Mouse (Mus musculus) stomach, postnatal 0 days (tissue): ENCODE measurements at regions not wholly inside any gene's neighbourhood (a gene's known extent, or its start where the extent isn't known, plus 50 kb on each side); places are given as distances from the start of the nearest gene placed in this dataset.
A peak's percentile ranks its signal among the peaks of the same experiment; 100 is the strongest.

Source experiments
- ATAC-seq: fragments of 200-750 bp; cut with Nextera tagmentation; 2 replicates; pipeline ENCODE4 v1.8.0; 2017; ENCODE audit not compliant: low FRiP score, low TSS enrichment
- DNase-seq: peaks from one replicate; pipeline ENCODE4 v3.0.0-alpha.2; 2016; ENCODE audit warnings: low spot score
- H3K27ac ChIP-seq: fragments of 300-500 bp; sonication (generic); replicated peaks from 2 replicates; pipeline ENCODE4 v1.5.1; 2014; ENCODE audit warnings: mild to moderate bottlenecking, control low read depth
- H3K27me3 ChIP-seq: fragments of 300-500 bp; sonication (generic); 2 replicates; pipeline ENCODE4 v1.6.1; 2014; ENCODE audit warnings: low read length; ENCODE audit not compliant: control insufficient read depth, insufficient read depth
- H3K36me3 ChIP-seq: fragments of 300-500 bp; sonication (generic); 2 replicates; pipeline ENCODE4 v1.6.1; 2014; ENCODE audit warnings: low read length, mixed read lengths; ENCODE audit not compliant: control insufficient read depth, insufficient read depth
- H3K4me1 ChIP-seq: fragments of 300-500 bp; sonication (generic); replicated peaks from 2 replicates; pipeline ENCODE4 v1.6.1; 2014; ENCODE audit warnings: antibody characterized with exemption; ENCODE audit not compliant: control insufficient read depth, insufficient read depth
- H3K4me2 ChIP-seq: fragments of 300-500 bp; sonication (generic); replicated peaks from 2 replicates; pipeline ENCODE4 v1.6.1; 2014; ENCODE audit warnings: low read depth, mild to moderate bottlenecking, control low read depth, moderate library complexity
- H3K4me3 ChIP-seq: fragments of 300-500 bp; sonication (generic); 2 replicates; pipeline ENCODE4 v1.5.1; 2014; ENCODE audit warnings: low read depth, low read length, control low read depth
- H3K9ac ChIP-seq: fragments of 300-500 bp; sonication (generic); 2 replicates; pipeline ENCODE4 v1.6.1; 2014; ENCODE audit warnings: mild to moderate bottlenecking, low read length, control low read depth, mixed read lengths
- H3K9me3 ChIP-seq: fragments of 300-500 bp; sonication (generic); 2 replicates; pipeline ENCODE4 v1.6.1; 2016; ENCODE audit warnings: low read length; ENCODE audit not compliant: control insufficient read depth
- CTCF ChIP-seq: IDR thresholded peaks from 2 replicates; pipeline ENCODE4 v1.5.1; 2016; ENCODE audit warnings: antibody characterized with exemption, low read depth, mild to moderate bottlenecking, moderate library complexity
- EP300 ChIP-seq: optimal IDR thresholded peaks from 2 replicates; pipeline ENCODE3; 2016; ENCODE audit warnings: antibody characterized with exemption
- WGBS: fragments of 180-500 bp; shearing (Covaris S2); extraction: QIAGEN DNeasy Blood & Tissue Kit; methylation state at CpG from one replicate; pipeline ENCODE4 v1.1.7; 2014; 5-methylcytosine and 5-hydroxymethylcytosine counted together

DNA sequence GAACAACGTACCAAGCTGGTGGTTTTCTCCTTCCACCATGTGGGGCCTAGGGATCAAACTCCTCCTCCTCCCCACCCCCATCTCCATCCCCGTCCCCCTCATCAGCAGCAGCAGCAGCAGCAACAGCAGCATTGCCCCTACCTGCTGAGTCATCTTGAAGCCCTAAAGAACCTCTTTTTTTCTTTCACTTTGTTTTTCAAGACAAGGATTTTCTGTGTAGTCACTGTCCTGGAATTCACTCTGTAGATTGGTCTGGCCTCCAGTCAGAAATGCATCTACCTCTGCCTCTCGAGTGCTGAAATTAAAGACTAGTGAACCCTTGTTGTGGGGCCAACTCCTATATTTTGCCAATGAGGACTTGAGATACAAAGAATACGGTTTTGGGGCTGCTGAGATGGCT is 85.6 kb upstream of the Tle3 start:
- Histone ChIP-seq H3K9me3 (no peaks in the 10 kb centered on the region), H3K4me3 (no peak overlapping the region), H3K36me3 (no peaks in the 10 kb centered on the region), H3K4me1 (no peaks in the 10 kb centered on the region; the same call in 1 of the 2 replicates), H3K4me2 (no peak overlapping the region), H3K9ac (no peak overlapping the region), H3K27ac (no peak overlapping the region), H3K27me3 (no peaks in the 10 kb centered on the region)
- no peak for DNase-seq
- WGBS, result 86% methylated on average over 4 of the region's 4 CpGs
- no peak for ATAC-seq
- TF ChIP-seq EP300 (no peak), CTCF (no peak)

DNA sequence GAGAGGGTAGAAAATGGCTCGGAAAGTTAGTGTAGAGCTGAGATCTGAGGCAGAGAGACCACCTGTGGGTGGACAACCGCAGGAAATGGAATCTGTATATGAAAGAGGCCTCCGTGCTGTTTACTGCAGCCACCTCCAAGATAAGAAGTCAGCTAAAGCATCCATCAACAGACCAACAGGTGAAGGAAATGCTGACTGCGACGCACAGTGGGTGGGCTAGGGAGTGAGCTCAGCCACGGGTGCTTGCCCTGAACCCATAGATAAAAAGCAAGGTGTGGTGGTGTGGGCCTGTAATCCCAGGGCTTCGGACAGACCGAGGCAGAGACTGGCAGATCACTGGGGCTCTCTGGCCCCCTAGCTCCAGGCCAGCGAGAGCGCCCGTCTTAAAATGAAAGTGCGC is 83.0 kb upstream of the Tle3 start:
- H3K4me1 ChIP-seq, result no peaks in the 10 kb centered on the region; the same call in 1 of the 2 replicates
- WGBS, result 57% methylated on average over 12 of the region's 12 CpGs
- no peak for TF ChIP-seq EP300
- no peak for TF ChIP-seq CTCF
- no peak overlapping the region for H3K27ac ChIP-seq
- no peaks in the 10 kb centered on the region for H3K27me3 ChIP-seq
- no peaks in the 10 kb centered on the region for H3K36me3 ChIP-seq
- H3K4me3 ChIP-seq, result no peak overlapping the region
- no peak for DNase-seq
- no peak for ATAC-seq
- no peak overlapping the region for H3K4me2 ChIP-seq
- no peaks in the 10 kb centered on the region for H3K9me3 ChIP-seq
- no peak overlapping the region for H3K9ac ChIP-seq

DNA sequence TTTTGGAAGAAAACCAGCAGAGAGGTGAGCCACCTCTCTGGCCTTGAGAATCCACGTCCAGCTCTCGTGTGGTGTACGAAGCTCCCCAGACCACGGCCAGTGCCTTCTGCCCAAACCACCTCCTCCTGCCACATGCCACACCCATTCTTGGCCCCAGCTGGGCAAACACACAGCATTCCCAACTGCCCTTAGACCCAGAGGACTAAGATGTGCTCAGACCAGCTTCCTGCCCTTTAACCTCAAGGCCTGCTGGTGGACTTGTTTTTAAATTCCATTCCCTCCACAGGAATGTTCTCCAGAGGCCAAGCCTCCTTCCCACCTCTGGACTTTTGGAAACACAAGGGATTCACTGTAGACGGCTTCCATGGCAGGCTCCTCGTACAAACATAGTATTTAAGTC is 82.5 kb upstream of the Tle3 start:
- no peaks in the 10 kb centered on the region for H3K27me3 ChIP-seq

DNA sequence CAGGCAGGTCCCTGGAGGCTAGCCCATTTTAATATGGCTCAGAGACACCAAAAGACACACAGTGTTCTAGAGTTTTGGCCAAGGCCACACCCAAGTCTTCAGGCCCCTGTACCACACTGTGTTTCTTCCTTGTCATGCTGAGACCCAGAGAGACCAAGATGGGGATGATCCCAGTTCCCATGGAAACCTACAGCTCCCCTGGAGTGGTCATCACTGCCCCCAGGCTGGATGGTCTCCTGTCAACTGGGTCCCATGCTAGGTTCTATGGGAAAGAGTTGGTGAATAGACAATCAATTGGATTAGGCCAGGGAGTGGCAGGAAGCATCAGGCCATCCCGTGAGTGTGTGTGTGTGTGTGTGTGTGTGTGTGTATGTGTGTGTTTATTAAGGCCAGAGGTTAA is 80.5 kb upstream of the Tle3 start:
- no peak for TF ChIP-seq CTCF
- TF ChIP-seq EP300, result no peak
- Histone ChIP-seq H3K4me1 (no peaks in the 10 kb centered on the region; the same call in 1 of the 2 replicates), H3K9me3 (no peaks in the 10 kb centered on the region), H3K36me3 (no peaks in the 10 kb centered on the region), H3K4me2 (no peak overlapping the region), H3K9ac (no peak overlapping the region), H3K27ac (no peak overlapping the region), H3K27me3 (no peaks in the 10 kb centered on the region), H3K4me3 (no peak overlapping the region)
- ATAC-seq (no peak), DNase-seq (no peak)
- 69% methylated on average over 1 of the region's 1 CpGs for WGBS

More for the DNA sequence above, 82.5 kb upstream of the Tle3 start:
- Histone ChIP-seq H3K27ac (no peak overlapping the region), H3K4me1 (no peaks in the 10 kb centered on the region; the same call in 1 of the 2 replicates), H3K4me3 (no peak overlapping the region), H3K9me3 (no peaks in the 10 kb centered on the region), H3K4me2 (no peak overlapping the region), H3K36me3 (no peaks in the 10 kb centered on the region), H3K9ac (no peak overlapping the region)
- 58% methylated on average over 6 of the region's 6 CpGs for WGBS
- ATAC-seq (peak; percentile 72), DNase-seq (peak; percentile 50)
- TF ChIP-seq EP300 (no peak), CTCF (no peak)

DNA sequence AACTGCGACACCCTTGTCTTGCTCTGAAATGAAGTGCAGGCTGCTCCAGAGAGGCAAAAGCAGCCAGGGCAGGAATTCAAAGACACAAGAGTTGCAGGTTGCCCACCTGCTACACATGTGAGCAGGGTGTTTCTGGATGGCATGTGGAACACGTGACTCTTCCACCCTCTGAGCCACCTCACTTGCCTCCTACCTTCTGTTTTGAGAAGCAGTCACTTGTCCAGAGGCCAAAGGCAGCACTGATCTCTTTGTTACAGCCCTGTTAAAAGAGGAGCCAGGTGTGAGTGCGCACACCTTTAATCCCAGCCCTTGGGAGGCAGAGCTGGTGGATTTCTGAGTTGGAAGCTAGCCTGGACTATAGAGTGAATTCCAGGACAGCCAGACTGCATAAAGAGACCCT is 79.7 kb upstream of the Tle3 start:
- Histone ChIP-seq H3K9ac (no peak overlapping the region), H3K4me1 (no peaks in the 10 kb centered on the region; the same call in 1 of the 2 replicates), H3K9me3 (no peaks in the 10 kb centered on the region), H3K27me3 (no peaks in the 10 kb centered on the region), H3K36me3 (no peaks in the 10 kb centered on the region), H3K4me3 (no peak overlapping the region), H3K27ac (no peak overlapping the region), H3K4me2 (no peak overlapping the region)
- TF ChIP-seq CTCF (no peak), EP300 (no peak)
- ATAC-seq (no peak), DNase-seq (no peak)
- WGBS, result 83% methylated on average over 3 of the region's 3 CpGs

DNA sequence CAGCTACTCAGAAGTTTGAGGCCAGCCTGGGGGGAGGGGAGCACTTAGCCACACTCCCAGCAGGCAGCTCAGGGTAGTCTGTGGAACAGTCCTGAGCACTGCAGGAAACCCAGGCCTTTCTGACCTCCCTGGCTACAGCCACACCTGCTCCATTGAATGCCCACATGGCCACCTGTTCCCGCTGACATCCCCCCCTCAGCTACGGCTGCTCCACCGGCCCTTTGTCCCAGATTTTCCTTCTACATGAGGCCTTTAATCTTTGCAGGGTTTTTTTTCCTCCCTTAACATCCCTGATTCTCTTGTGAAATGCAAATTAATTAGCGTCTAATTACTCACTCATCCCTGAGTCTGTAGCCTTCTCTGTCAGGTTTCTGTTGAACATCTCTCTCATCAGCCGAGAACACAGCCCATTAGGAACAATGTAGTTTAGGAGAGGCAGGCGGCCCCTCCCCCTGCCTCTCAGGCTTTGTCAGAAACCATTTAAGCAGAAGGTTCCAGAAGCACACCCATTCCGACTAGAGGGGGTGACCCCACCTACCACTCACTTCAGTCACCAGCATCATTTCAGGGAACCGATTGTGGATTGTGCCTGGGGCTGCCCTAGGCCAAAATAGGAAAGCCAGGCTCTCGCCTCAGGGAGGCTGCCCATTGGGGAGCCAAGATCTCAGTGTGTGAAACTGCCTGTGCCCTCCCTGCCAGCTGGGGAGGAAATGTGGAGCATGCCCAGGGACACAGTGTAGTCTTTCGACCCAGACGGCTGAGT is 78.8 kb upstream of the Tle3 start:
- H3K27me3 ChIP-seq, result no peaks in the 10 kb centered on the region
- DNase-seq (no peak), ATAC-seq (no peak)
- no peaks in the 10 kb centered on the region for H3K36me3 ChIP-seq
- no peaks in the 10 kb centered on the region; the same call in 1 of the 2 replicates for H3K4me1 ChIP-seq
- TF ChIP-seq EP300 (no peak), CTCF (no peak)
- no peak overlapping the region for H3K4me3 ChIP-seq
- 66% methylated on average over 11 of the region's 11 CpGs for WGBS
- H3K27ac ChIP-seq, result no peak overlapping the region
- no peak overlapping the region for H3K9ac ChIP-seq
- no peak overlapping the region for H3K4me2 ChIP-seq
- no peaks in the 10 kb centered on the region for H3K9me3 ChIP-seq
